ENCODE assay signal across 9 mouse cellular contexts in the genomic region with DNA sequence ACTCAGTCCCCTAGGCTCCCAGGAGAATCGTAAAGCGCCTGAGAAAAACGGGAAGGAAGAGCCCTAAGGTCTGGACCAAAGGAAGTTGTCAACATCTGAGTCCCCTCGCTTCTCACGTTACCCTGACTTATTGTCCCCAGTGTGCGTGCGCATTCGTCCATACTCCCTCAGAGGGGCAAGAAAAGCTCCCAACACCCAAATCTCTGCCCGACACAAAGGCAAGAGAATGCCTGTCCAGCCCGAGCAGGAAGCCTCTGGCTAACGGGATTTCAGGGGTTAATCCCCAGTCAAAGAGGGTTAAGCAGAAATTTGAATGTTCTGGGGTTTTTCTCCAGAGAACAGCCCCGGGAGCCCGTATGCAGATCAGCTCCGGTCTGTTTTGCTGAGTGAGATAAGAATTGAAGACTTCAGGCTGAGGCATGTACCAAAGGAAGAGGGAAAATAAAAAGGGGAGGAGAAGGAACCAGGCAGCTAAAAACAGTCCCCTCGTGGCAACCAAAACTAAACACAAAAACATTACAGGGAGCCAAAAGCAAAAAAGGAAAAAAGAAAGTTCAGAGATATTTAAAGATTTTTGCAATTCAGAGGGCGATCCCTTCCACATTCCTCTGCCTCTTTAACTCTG. TPM values are rescaled to one million over a fixed set of nuclear protein-coding genes. Genes with fewer than 3 reads are reported as not detected.
DNase-seq lines count a peak whose midpoint lies in the region; ATAC-seq and TF ChIP-seq lines count a peak whose summit lies in the region.
"Had no signal": no experiment of that assay in that cellular context is flagged by ENCODE, and none has a peak within 500 bp of the region (broad histone marks: within the 10 kb centered on the region; RNA-seq: fewer than 3 reads in every experiment).

No protein-coding gene starts in this region.

- H3K27me3 ChIP-seq in spleen, adult 2 months (ENCODE audit: control insufficient read depth, insufficient read depth, low read length): peaks cover 24% of the 10 kb centered on the region
- H3K27me3 ChIP-seq in heart, embryonic 11.5 days (ENCODE audit: control insufficient read depth, insufficient read depth, low read length): peaks cover 17% of the 10 kb centered on the region
- H3K27me3 ChIP-seq in midbrain, embryonic 12.5 days: peaks cover 91% of the 10 kb centered on the region

- no peaks in the 10 kb centered on the region for H3K36me3 ChIP-seq in spleen, adult 2 months (ENCODE audit: control insufficient read depth, insufficient read depth, low read length)
- no peaks in the 10 kb centered on the region for H3K36me3 ChIP-seq in heart, embryonic 11.5 days (ENCODE audit: control insufficient read depth, insufficient read depth, low read length)
- no peaks in the 10 kb centered on the region for H3K36me3 ChIP-seq in midbrain, embryonic 12.5 days

- H3K4me1 ChIP-seq in spleen, adult 2 months (ENCODE audit: control insufficient read depth, insufficient read depth, insufficient read length): peaks cover 20% of the 10 kb centered on the region; the same call in 1 of the 2 replicates
- peaks cover 27% of the 10 kb centered on the region for H3K4me1 ChIP-seq in heart, embryonic 11.5 days (ENCODE audit: control insufficient read depth, insufficient read depth, low read length)
- peaks cover 60% of the 10 kb centered on the region for H3K4me1 ChIP-seq in midbrain, embryonic 12.5 days

- H3K9ac ChIP-seq in heart, embryonic 11.5 days (ENCODE audit: low read depth, low read length): peak overlapping the region; percentile 72
- H3K9ac ChIP-seq in midbrain, embryonic 12.5 days (replicated peaks): peak overlapping the region; percentile 46; the same call in 1 of the 2 replicates

- peak overlapping the region; percentile 97 for H3K4me2 ChIP-seq in heart, embryonic 11.5 days
- peak overlapping the region; percentile 97 for H3K4me2 ChIP-seq in midbrain, embryonic 12.5 days (replicated peaks)

- no peak for TF ChIP-seq POLR2A in spleen, adult 2 months (IDR thresholded peaks at IDR 0.05; ENCODE audit: low read depth, low read length)

- TF ChIP-seq CTCF in spleen, adult 2 months (IDR thresholded peaks at IDR 0.05; ENCODE audit: extremely low read depth, insufficient read depth, insufficient read length, insufficient replicate concordance): no peak

- peak overlapping the region; percentile 35; the same call in 1 of the 2 replicates for H3K4me3 ChIP-seq in spleen, adult 2 months (ENCODE audit: extremely low read depth, insufficient read depth, insufficient read length)
- H3K4me3 ChIP-seq in heart, embryonic 11.5 days (ENCODE audit: low read depth, low read length): peak overlapping the region; percentile 66
- peak overlapping the region; percentile 51 for H3K4me3 ChIP-seq in midbrain, embryonic 12.5 days

- ATAC-seq in heart, embryonic 11.5 days (replicated peaks; ENCODE audit: insufficient number of reproducible peaks, low FRiP score, low TSS enrichment): no peak
- ATAC-seq in midbrain, embryonic 12.5 days (ENCODE audit: low FRiP score, low read depth): no peak

- H3K27ac ChIP-seq in spleen, adult 2 months (ENCODE audit: insufficient read depth, low read length): no peak overlapping the region
- no peak overlapping the region for H3K27ac ChIP-seq in heart, embryonic 11.5 days (ENCODE audit: low read depth, low read length)
- H3K27ac ChIP-seq in midbrain, embryonic 12.5 days (replicated peaks): no peak overlapping the region; the same call in 1 of the 2 replicates

- no peaks in the 10 kb centered on the region for H3K9me3 ChIP-seq in heart, embryonic 11.5 days (replicated peaks; ENCODE audit: control insufficient read depth, low read length)
- no peaks in the 10 kb centered on the region for H3K9me3 ChIP-seq in midbrain, embryonic 12.5 days

- no peak for DNase-seq in spleen, adult 2 months (ENCODE audit: low read depth in 1 of 2, low spot score in 2 of 2)
- DNase-seq in spleen, adult 12 weeks (ENCODE audit: low spot score): no peak
- peak; percentile 33 for DNase-seq in kidney, postnatal 10 days
- DNase-seq in left cerebral cortex, adult 8-10 months (ENCODE audit: low spot score in 2 of 2): no peak
- no peak for DNase-seq in adrenal gland, postnatal 4 days (ENCODE audit: low spot score in 2 of 2)
- DNase-seq in left cerebral cortex, adult 18-20 months (ENCODE audit: low spot score in 2 of 2): no peak

- 2% methylated on average over 16 of the region's 16 CpGs for WGBS in spleen, adult 2 months
- WGBS in heart, embryonic 11.5 days (ENCODE audit: insufficient replicate concordance): under 1% methylated on average over 16 of the region's 16 CpGs
- under 1% methylated on average over 16 of the region's 16 CpGs for WGBS in midbrain, embryonic 12.5 days

RNA-seq across cellular contexts. Expression of gene Fam71a, which starts 21.3 kb away (rescaled TPM):
- polyA plus RNA-seq in spleen, adult 2 months (2012; rRNA removed): not detected in 2 replicates
- not detected in 2 replicates for polyA plus RNA-seq in heart, embryonic 11.5 days (2014; fragmentation: Nextera tagmentation; extraction: Ambion mirVana)
- polyA plus RNA-seq in midbrain, embryonic 12.5 days (2016; fragmentation: Nextera tagmentation; extraction: Ambion mirVana): not detected in 2 replicates
- total RNA-seq in left cerebral cortex, adult 8-10 months (2022): not detected
- total RNA-seq in adrenal gland, postnatal 4 days (2021): not detected
- total RNA-seq in left cerebral cortex, adult 18-20 months (2021): not detected
- polyA plus RNA-seq: large intestine, adult 2 months had no signal

RNA-seq across cellular contexts. Expression of gene Atf3, which starts 32.0 kb away (rescaled TPM):
- 1.6 and 2.3 TPM in 2 replicates for polyA plus RNA-seq in spleen, adult 2 months (2012; rRNA removed)
- polyA plus RNA-seq in heart, embryonic 11.5 days (2014; fragmentation: Nextera tagmentation; extraction: Ambion mirVana): 13.7 and 17.4 TPM in 2 replicates
- polyA plus RNA-seq in midbrain, embryonic 12.5 days (2016; fragmentation: Nextera tagmentation; extraction: Ambion mirVana): 1.5 and 2.1 TPM in 2 replicates
- total RNA-seq in left cerebral cortex, adult 8-10 months (2022): 1 to 10 TPM; 1.0 to 4.6 (median 2.5) TPM
- 1 to 10 TPM; 1.8 to 2.3 TPM for total RNA-seq in adrenal gland, postnatal 4 days (2021)
- total RNA-seq in left cerebral cortex, adult 18-20 months (2021): 1 to 10 TPM in 1 of 2 experiments, under 1 TPM in 1; 0.91 to 3.1 TPM
